Mouse (Mus musculus) induced T-regulatory cell, adult 2 months (primary cell): ENCODE data around the gene Cdh10.

Source experiments
- DNase-seq: peaks from one replicate; pipeline ENCODE4 v3.0.0-alpha.2; 2012; ENCODE audit warnings: low read depth

Gene Cdh10

GRCm38 (mm10) chr15:18984891-18985290 is 166.1 kb downstream of the Cdh10 start:
- DNase-seq, result no peak

- no peak for DNase-seq
Observed at GRCm38 (mm10) chr15:18987671-18988070, 168.9 kb downstream of the Cdh10 start.

- no peak for DNase-seq
Observed at GRCm38 (mm10) chr15:18993512-18993911, 174.8 kb downstream of the Cdh10 start.

GRCm38 (mm10) chr15:18994294-18994693 is 175.5 kb downstream of the Cdh10 start:
- no peak for DNase-seq

GRCm38 (mm10) chr15:19010829-19011228 is 192.1 kb downstream of the Cdh10 start:
- no peak for DNase-seq

- no peak for DNase-seq
Observed at GRCm38 (mm10) chr15:19032983-19033382, 214.2 kb downstream of the Cdh10 start.

GRCm38 (mm10) chr15:19040077-19040476 is 221.3 kb downstream of the Cdh10 start:
- no peak for DNase-seq
